Mouse (Mus musculus) forebrain, embryonic 16.5 days (tissue): ENCODE measurements at regions not wholly inside any gene's neighbourhood (a gene's known extent, or its start where the extent isn't known, plus 50 kb on each side); places are given as distances from the start of the nearest gene placed in this dataset.

Experiments
- ATAC-seq: fragments of 200-750 bp; cut with Nextera tagmentation; 2 replicates; pipeline ENCODE4 v1.8.0; 2017; ENCODE audit warnings: mild to moderate bottlenecking, moderate library complexity
- H3K27ac ChIP-seq: fragments of 300-500 bp; sonication (generic); 2 replicates; pipeline ENCODE4 v1.5.1; 2014; ENCODE audit warnings: low read length, control low read depth
- H3K27me3 ChIP-seq: fragments of 300-500 bp; sonication (generic); replicated peaks from 2 replicates; pipeline ENCODE4 v1.6.1; 2014; ENCODE audit warnings: low read length; ENCODE audit not compliant: control insufficient read depth, insufficient read depth
- H3K36me3 ChIP-seq: fragments of 300-500 bp; sonication (generic); 2 replicates; pipeline ENCODE4 v1.6.1; 2014; ENCODE audit not compliant: control insufficient read depth, insufficient read depth
- H3K4me1 ChIP-seq: fragments of 300-500 bp; sonication (generic); replicated peaks from 2 replicates; pipeline ENCODE4 v1.6.1; 2014; ENCODE audit warnings: low read length; ENCODE audit not compliant: control insufficient read depth, insufficient read depth
- H3K4me2 ChIP-seq: fragments of 300-500 bp; sonication (generic); 2 replicates; pipeline ENCODE4 v1.6.1; 2014; ENCODE audit warnings: mild to moderate bottlenecking, low read length, control low read depth
- H3K4me3 ChIP-seq: fragments of 300-500 bp; sonication (generic); replicated peaks from 2 replicates; pipeline ENCODE4 v1.5.1; 2014; ENCODE audit warnings: mild to moderate bottlenecking, low read length, control low read depth
- H3K9ac ChIP-seq: fragments of 300-500 bp; sonication (generic); replicated peaks from 2 replicates; pipeline ENCODE4 v1.6.1; 2014; ENCODE audit warnings: low read depth, low read length, control low read depth
- H3K9me3 ChIP-seq: fragments of 300-500 bp; sonication (generic); 2 replicates; pipeline ENCODE4 v1.6.1; 2016; ENCODE audit warnings: low read length; ENCODE audit not compliant: control insufficient read depth
- WGBS: fragments of 180-500 bp; shearing (Covaris S2); extraction: QIAGEN DNeasy Blood & Tissue Kit; methylation state at CpG from one replicate; pipeline ENCODE4 v1.1.7; 2014; 5-methylcytosine and 5-hydroxymethylcytosine counted together

GRCm38 (mm10) chr14:118368619-118369431 is 102.1 kb downstream of the Gm9376 start:
- no peak overlapping the region for H3K9ac ChIP-seq
- H3K9me3 ChIP-seq: no peaks in the 10 kb centered on the region
- 2% methylated on average over 9 of the region's 9 CpGs for WGBS
- H3K36me3 ChIP-seq: no peaks in the 10 kb centered on the region
- H3K4me3 ChIP-seq: no peak overlapping the region
- H3K4me1 ChIP-seq: peaks cover 6% of the 10 kb centered on the region
- H3K27me3 ChIP-seq: 0 out of 2 replicates have a peak, but pooled peaks cover 6% of the 10 kb centered on the region
- peak; percentile 24; the same call in 1 of the 2 replicates for ATAC-seq
- H3K4me2 ChIP-seq: no peak overlapping the region
- no peak overlapping the region for H3K27ac ChIP-seq

GRCm38 (mm10) chr14:118371336-118371735 is 104.6 kb downstream of the Gm9376 start:
- ATAC-seq: no peak
- Histone ChIP-seq H3K9me3 (no peaks in the 10 kb centered on the region), H3K9ac (no peak overlapping the region), H3K27me3 (0 out of 2 replicates have a peak, but pooled peaks cover 3% of the 10 kb centered on the region), H3K36me3 (no peaks in the 10 kb centered on the region), H3K4me1 (peaks cover 6% of the 10 kb centered on the region), H3K27ac (no peak overlapping the region), H3K4me3 (no peak overlapping the region), H3K4me2 (no peak overlapping the region)
- WGBS: 96% methylated on average over 15 of the region's 15 CpGs

GRCm38 (mm10) chr14:118374819-118375520 is 108.2 kb downstream of the Gm9376 start:
- H3K36me3 ChIP-seq: no peaks in the 10 kb centered on the region
- H3K4me3 ChIP-seq: no peak overlapping the region
- H3K4me2 ChIP-seq: no peak overlapping the region
- H3K9me3 ChIP-seq: no peaks in the 10 kb centered on the region
- H3K9ac ChIP-seq: no peak overlapping the region
- no peak for ATAC-seq
- no peak overlapping the region for H3K27ac ChIP-seq
- H3K27me3 ChIP-seq: no peaks in the 10 kb centered on the region
- 84% methylated on average over 10 of the region's 10 CpGs for WGBS
- no peaks in the 10 kb centered on the region for H3K4me1 ChIP-seq

DNA sequence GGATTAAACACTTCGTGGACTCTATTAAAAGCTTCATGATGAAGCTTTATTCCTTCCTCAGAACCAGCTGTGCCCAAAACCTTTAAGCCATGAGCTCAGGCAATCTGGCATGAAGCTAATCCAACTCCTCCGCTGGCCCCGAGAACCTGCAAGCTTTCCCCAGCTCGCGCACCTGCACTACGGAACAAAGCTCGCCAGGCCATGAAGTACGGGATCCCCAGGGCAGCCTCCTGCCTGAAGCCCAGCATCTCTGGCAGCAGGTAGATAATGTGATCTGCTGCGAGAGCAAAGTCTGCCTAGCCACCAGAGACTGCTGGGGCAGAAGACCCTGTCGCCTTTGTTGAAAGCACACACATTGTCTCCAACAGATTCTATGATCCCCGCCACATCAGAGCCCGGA is 108.9 kb downstream of the Gm9376 start:
- ATAC-seq: no peak
- Histone ChIP-seq H3K9ac (no peak overlapping the region), H3K4me3 (no peak overlapping the region), H3K27me3 (no peaks in the 10 kb centered on the region), H3K36me3 (no peaks in the 10 kb centered on the region), H3K9me3 (no peaks in the 10 kb centered on the region), H3K27ac (no peak overlapping the region), H3K4me1 (no peaks in the 10 kb centered on the region), H3K4me2 (no peak overlapping the region)
- WGBS: 96% methylated on average over 12 of the region's 12 CpGs

DNA sequence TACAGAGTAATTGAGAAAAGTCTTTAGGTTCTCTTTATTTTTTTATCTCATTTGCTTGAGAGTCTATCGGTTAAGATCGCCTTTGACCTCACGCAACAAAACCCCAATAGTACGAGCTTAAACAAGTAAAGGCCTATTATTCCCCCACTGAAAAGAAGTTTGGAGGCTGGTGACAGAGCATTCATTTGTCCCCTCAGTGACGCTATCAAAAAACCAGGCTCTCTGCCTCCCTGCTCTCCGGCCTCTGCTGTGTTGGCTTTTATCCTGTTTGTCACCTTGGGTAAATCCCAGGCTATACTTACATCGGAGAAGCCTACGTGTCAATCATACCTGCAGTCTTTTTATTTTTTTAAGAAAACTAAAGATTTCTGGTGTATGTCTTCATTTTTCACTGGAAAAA is 112.9 kb downstream of the Gm9376 start:
- no peaks in the 10 kb centered on the region for H3K27me3 ChIP-seq
- no peak for ATAC-seq
- WGBS: 18% methylated on average over 8 of the region's 8 CpGs
- no peak overlapping the region for H3K9ac ChIP-seq
- no peak overlapping the region for H3K4me2 ChIP-seq
- H3K4me1 ChIP-seq: no peaks in the 10 kb centered on the region
- no peaks in the 10 kb centered on the region for H3K36me3 ChIP-seq
- H3K4me3 ChIP-seq: no peak overlapping the region
- H3K9me3 ChIP-seq: no peaks in the 10 kb centered on the region
- H3K27ac ChIP-seq: no peak overlapping the region

GRCm38 (mm10) chr14:118385529-118385932 is 118.8 kb downstream of the Gm9376 start:
- Histone ChIP-seq H3K27ac (no peak overlapping the region), H3K9me3 (no peaks in the 10 kb centered on the region), H3K4me2 (peak overlapping the region; percentile 19; the same call in 1 of the 2 replicates), H3K9ac (no peak overlapping the region), H3K4me3 (no peak overlapping the region), H3K36me3 (no peaks in the 10 kb centered on the region), H3K4me1 (0 out of 2 replicates have a peak, but pooled peaks cover 3% of the 10 kb centered on the region), H3K27me3 (no peaks in the 10 kb centered on the region)
- 27% methylated on average over 7 of the region's 7 CpGs for WGBS
- ATAC-seq: no peak; the same call in 1 of the 2 replicates

DNA sequence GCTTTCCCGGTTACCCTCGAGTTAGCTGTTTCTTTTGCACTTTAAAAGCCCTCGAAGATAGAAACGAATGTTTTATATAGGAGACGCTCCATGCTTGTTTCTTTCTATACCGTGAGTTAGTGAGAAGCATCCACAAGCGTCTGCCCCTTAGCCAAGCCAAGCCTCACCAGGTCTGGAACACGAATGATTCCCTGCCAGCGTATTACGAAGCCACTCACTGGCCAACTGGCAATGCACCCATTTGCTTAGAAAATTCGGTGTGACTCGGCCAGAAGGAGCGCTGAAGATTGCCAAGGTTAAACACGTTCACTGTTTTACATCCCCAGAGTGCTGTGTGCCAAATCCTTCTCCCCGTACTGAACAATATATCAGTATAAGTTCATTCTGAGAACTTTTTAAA is 121.3 kb downstream of the Gm9376 start:
- Histone ChIP-seq H3K9ac (no peak overlapping the region), H3K4me2 (no peak overlapping the region), H3K27ac (no peak overlapping the region), H3K36me3 (no peaks in the 10 kb centered on the region), H3K4me1 (0 out of 2 replicates have a peak, but pooled peaks cover 3% of the 10 kb centered on the region), H3K4me3 (no peak overlapping the region), H3K27me3 (no peaks in the 10 kb centered on the region), H3K9me3 (no peaks in the 10 kb centered on the region)
- no peak for ATAC-seq
- 60% methylated on average over 15 of the region's 15 CpGs for WGBS

DNA sequence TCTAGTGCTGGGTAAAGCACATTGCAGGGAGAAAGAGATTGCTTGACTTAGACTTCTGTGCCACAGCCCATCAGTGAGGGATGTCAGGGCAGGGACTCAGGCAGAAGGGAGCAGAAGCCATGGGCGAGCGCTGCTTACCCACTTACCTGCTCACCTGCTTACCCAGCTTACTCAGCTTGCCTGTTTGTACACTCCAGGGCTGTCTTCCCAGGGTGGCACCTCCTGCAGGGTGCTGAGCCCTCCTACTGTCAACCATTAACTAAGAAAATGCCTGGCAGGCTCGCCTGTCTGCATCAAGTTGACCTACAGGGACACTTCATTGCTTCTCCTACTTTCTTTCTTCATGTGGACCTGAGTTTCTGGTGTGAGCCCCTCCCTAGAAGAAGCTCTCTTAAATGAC is 124.0 kb downstream of the Gm9376 start:
- ATAC-seq: no peak
- Histone ChIP-seq H3K27me3 (no peaks in the 10 kb centered on the region), H3K36me3 (no peaks in the 10 kb centered on the region), H3K4me3 (no peak overlapping the region), H3K9me3 (no peaks in the 10 kb centered on the region), H3K27ac (no peak overlapping the region), H3K4me2 (no peak overlapping the region), H3K4me1 (no peaks in the 10 kb centered on the region), H3K9ac (no peak overlapping the region)
- 85% methylated on average over 3 of the region's 3 CpGs for WGBS

DNA sequence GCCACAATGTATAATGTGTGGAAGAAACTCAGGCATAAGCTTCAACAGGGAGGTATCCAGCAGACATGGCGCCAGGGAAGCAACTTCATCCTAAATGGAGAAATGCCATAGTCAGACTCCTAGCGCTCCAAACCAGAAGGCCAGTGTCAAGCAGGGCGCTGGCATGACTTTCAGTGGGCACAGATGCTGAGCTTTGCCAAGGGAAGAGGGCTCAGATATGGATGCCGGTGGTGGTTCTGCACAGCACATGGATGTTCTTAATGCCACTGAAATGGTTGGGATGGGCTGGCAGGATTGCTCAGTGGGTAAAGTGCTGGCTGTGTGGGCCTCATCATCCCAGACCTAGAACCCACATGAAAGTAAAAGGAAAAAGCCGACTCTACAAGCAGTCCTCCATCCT is 124.8 kb downstream of the Gm9376 start:
- WGBS: 93% methylated on average over 5 of the region's 5 CpGs
- H3K4me1 ChIP-seq: no peaks in the 10 kb centered on the region

More for the DNA sequence above, 124.8 kb downstream of the Gm9376 start:
- Histone ChIP-seq H3K36me3 (no peaks in the 10 kb centered on the region), H3K9ac (no peak overlapping the region), H3K27me3 (no peaks in the 10 kb centered on the region), H3K4me2 (no peak overlapping the region), H3K4me3 (no peak overlapping the region), H3K9me3 (no peaks in the 10 kb centered on the region), H3K27ac (no peak overlapping the region)
- ATAC-seq: no peak
